In the genomic region with DNA sequence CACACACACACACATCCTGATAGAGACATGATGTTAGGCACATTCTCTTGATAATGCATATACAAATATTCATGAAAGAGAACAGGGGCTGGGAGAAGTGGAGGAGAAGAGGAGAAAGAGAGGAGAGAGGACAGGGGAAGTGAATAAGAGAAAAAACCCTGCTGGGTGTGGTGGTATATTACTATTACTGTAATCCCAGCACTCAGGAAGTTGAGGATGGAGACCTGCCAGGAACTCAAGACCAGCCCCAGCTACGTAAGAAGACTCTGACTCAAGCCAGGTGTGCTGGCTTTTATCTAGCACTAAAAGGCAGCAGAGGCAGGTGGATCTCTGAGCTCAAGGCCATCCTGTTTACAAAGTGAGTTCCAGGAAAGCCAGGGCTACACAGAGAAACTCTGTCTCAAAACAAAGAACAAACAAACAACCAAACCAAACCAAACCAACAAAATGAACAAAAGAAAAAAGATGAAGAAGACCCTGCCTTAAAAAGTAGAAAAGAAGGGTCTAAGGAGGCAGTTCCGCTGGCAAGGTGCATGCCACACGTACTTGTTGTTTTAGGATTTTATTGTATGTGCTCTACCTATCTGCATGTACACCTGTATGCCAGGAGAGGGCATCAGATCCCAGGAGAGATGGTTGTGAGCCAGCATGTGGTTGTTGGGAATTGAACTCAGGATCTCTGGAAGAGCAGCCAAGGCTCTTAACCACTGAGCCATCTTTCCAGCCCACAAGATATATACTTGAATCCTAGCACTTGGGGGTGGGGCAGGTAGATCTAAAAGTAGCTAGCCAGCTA, we compare ENCODE assay signal across 11 mouse cellular contexts. TPM values are rescaled to one million over a fixed set of nuclear protein-coding genes. Genes with fewer than 3 reads are reported as not detected.
DNase-seq lines count a peak whose midpoint lies in the region; ATAC-seq and TF ChIP-seq lines count a peak whose summit lies in the region.
"Had no signal": no experiment of that assay in that cellular context is flagged by ENCODE, and none has a peak within 500 bp of the region (broad histone marks: within the 10 kb centered on the region; RNA-seq: fewer than 3 reads in every experiment).

No protein-coding gene starts in this region.

- no peaks in the 10 kb centered on the region for H3K27me3 ChIP-seq in kidney, adult 2 months (replicated peaks; ENCODE audit: control insufficient read depth, insufficient read depth, low read length)
- H3K27me3 ChIP-seq in forebrain, embryonic 16.5 days (replicated peaks; ENCODE audit: control insufficient read depth, insufficient read depth, low read length) = no peaks in the 10 kb centered on the region
- no peaks in the 10 kb centered on the region for H3K27me3 ChIP-seq in midbrain, embryonic 12.5 days

- peak; percentile 34 for TF ChIP-seq CTCF in kidney, adult 2 months (conservative IDR thresholded peaks at IDR 0.05; ENCODE audit: insufficient read depth, insufficient read length, low read depth, low read length)

- H3K4me1 ChIP-seq in kidney, adult 2 months (ENCODE audit: control insufficient read depth, insufficient read depth, low read length) = no peaks in the 10 kb centered on the region; the same call in 1 of the 2 replicates
- H3K4me1 ChIP-seq in forebrain, embryonic 16.5 days (replicated peaks; ENCODE audit: control insufficient read depth, insufficient read depth, low read length) = peaks cover 14% of the 10 kb centered on the region
- H3K4me1 ChIP-seq in midbrain, embryonic 12.5 days = peaks cover 15% of the 10 kb centered on the region

- no peak overlapping the region; the same call in 1 of the 2 replicates for H3K9ac ChIP-seq in forebrain, embryonic 16.5 days (replicated peaks; ENCODE audit: low read depth, low read length)
- no peak overlapping the region for H3K9ac ChIP-seq in midbrain, embryonic 12.5 days (replicated peaks)

- no peaks in the 10 kb centered on the region for H3K36me3 ChIP-seq in kidney, adult 2 months (ENCODE audit: control insufficient read depth, insufficient read depth, low read length)
- H3K36me3 ChIP-seq in forebrain, embryonic 16.5 days (ENCODE audit: control insufficient read depth, insufficient read depth) = no peaks in the 10 kb centered on the region
- H3K36me3 ChIP-seq in midbrain, embryonic 12.5 days = no peaks in the 10 kb centered on the region
- H3K36me3 ChIP-seq: G1E had no signal

- H3K9me3 ChIP-seq in forebrain, embryonic 16.5 days (ENCODE audit: control insufficient read depth, low read length) = no peaks in the 10 kb centered on the region
- no peaks in the 10 kb centered on the region for H3K9me3 ChIP-seq in midbrain, embryonic 12.5 days
- H3K9me3 ChIP-seq: G1E had no signal

- H3K27ac ChIP-seq in kidney, adult 2 months (ENCODE audit: insufficient read depth, low read depth, low read length) = peak overlapping the region; percentile 52; the same call in 1 of the 2 replicates
- peak overlapping the region; percentile 94 for H3K27ac ChIP-seq in forebrain, embryonic 16.5 days (ENCODE audit: low read length)
- H3K27ac ChIP-seq in midbrain, embryonic 12.5 days (replicated peaks) = peak overlapping the region; percentile 54

- DNase-seq in kidney, adult 2 months = no peak
- no peak for DNase-seq in kidney, adult 11 months
- peak; percentile 73 for DNase-seq in NIH3T3 (ENCODE audit: low read depth)
- DNase-seq in thymus, adult 18-20 months = no peak
- DNase-seq in left cerebral cortex, postnatal 25 days (ENCODE audit: low spot score in 2 of 2) = no peak
- no peak for DNase-seq in right cerebral cortex, postnatal 36 days (ENCODE audit: low spot score in 2 of 2)
- DNase-seq: right cerebral cortex, postnatal 14 days had no signal

- TF ChIP-seq POLR2A in kidney, adult 2 months (IDR thresholded peaks at IDR 0.05; ENCODE audit: low read depth, low read length) = no peak

- 82% methylated on average over 3 of the region's 3 CpGs for WGBS in kidney, adult 2 months
- 74% methylated on average over 3 of the region's 3 CpGs for WGBS in forebrain, embryonic 16.5 days
- 88% methylated on average over 3 of the region's 3 CpGs for whole genome bisulfite sequencing in midbrain, embryonic 12.5 days

- intact Hi-C loops in left cerebral cortex, postnatal 25 days (cut with DNase I) = no loop called here

- no peak overlapping the region for H3K4me3 ChIP-seq in kidney, adult 2 months (ENCODE audit: insufficient read depth, low read depth, low read length)
- no peak overlapping the region for H3K4me3 ChIP-seq in forebrain, embryonic 16.5 days (replicated peaks; ENCODE audit: low read length)
- no peak overlapping the region for H3K4me3 ChIP-seq in midbrain, embryonic 12.5 days
- H3K4me3 ChIP-seq: erythroblast, embryonic 14.5 days had no signal

- no peak for ATAC-seq in forebrain, embryonic 16.5 days
- ATAC-seq in midbrain, embryonic 12.5 days (ENCODE audit: low FRiP score, low read depth) = no peak

- H3K4me2 ChIP-seq in forebrain, embryonic 16.5 days (ENCODE audit: low read length) = peak overlapping the region; percentile 54
- peak overlapping the region; percentile 50 for H3K4me2 ChIP-seq in midbrain, embryonic 12.5 days (replicated peaks)

RNA-seq across cellular contexts. Expression of a gene that starts 6.3 kb away (rescaled TPM):
- polyA plus RNA-seq in kidney, adult 2 months (2012; rRNA removed) = 58.9 and 67.7 TPM in 2 replicates
- 111 and 114 TPM in 2 replicates for polyA plus RNA-seq in forebrain, embryonic 16.5 days (2015; fragmentation: Nextera tagmentation; extraction: Ambion mirVana)
- 72.1 and 80.6 TPM in 2 replicates for polyA plus RNA-seq in midbrain, embryonic 12.5 days (2016; fragmentation: Nextera tagmentation; extraction: Ambion mirVana)
- total RNA-seq in left cerebral cortex, postnatal 25 days (2021) = 10 to 100 TPM; 58.1 to 63.6 TPM

RNA-seq across cellular contexts. Expression of a gene that starts 12.7 kb away (rescaled TPM):
- polyA plus RNA-seq in kidney, adult 2 months (2012; rRNA removed) = 374 and 559 TPM in 2 replicates
- polyA plus RNA-seq in forebrain, embryonic 16.5 days (2015; fragmentation: Nextera tagmentation; extraction: Ambion mirVana) = 212 and 232 TPM in 2 replicates
- polyA plus RNA-seq in midbrain, embryonic 12.5 days (2016; fragmentation: Nextera tagmentation; extraction: Ambion mirVana) = 224 and 226 TPM in 2 replicates
- total RNA-seq in left cerebral cortex, postnatal 25 days (2021) = 100 to 1,000 TPM; 258 to 278 TPM

RNA-seq across cellular contexts. Expression of a gene that starts 13.6 kb away (rescaled TPM):
- polyA plus RNA-seq in kidney, adult 2 months (2012; rRNA removed) = 1.2 and 1.5 TPM in 2 replicates
- polyA plus RNA-seq in forebrain, embryonic 16.5 days (2015; fragmentation: Nextera tagmentation; extraction: Ambion mirVana) = 7.2 and 7.6 TPM in 2 replicates
- 8.2 and 9.2 TPM in 2 replicates for polyA plus RNA-seq in midbrain, embryonic 12.5 days (2016; fragmentation: Nextera tagmentation; extraction: Ambion mirVana)
- total RNA-seq in left cerebral cortex, postnatal 25 days (2021) = 10 to 100 TPM; 10.9 to 12.8 TPM
- polyA plus RNA-seq: erythroblast, embryonic 14.5 days had no signal

RNA-seq across cellular contexts. Expression of a gene that starts 17.1 kb away (rescaled TPM):
- 51.5 and 63.2 TPM in 2 replicates for polyA plus RNA-seq in kidney, adult 2 months (2012; rRNA removed)
- polyA plus RNA-seq in forebrain, embryonic 16.5 days (2015; fragmentation: Nextera tagmentation; extraction: Ambion mirVana) = 47.6 and 49.2 TPM in 2 replicates
- polyA plus RNA-seq in midbrain, embryonic 12.5 days (2016; fragmentation: Nextera tagmentation; extraction: Ambion mirVana) = 61.4 and 61.5 TPM in 2 replicates
- total RNA-seq in left cerebral cortex, postnatal 25 days (2021) = 10 to 100 TPM; 19.9 to 29.4 TPM

RNA-seq across cellular contexts. Expression of a gene that starts 23.9 kb away (rescaled TPM):
- 47.8 and 53.4 TPM in 2 replicates for polyA plus RNA-seq in kidney, adult 2 months (2012; rRNA removed)
- 126 and 130 TPM in 2 replicates for polyA plus RNA-seq in forebrain, embryonic 16.5 days (2015; fragmentation: Nextera tagmentation; extraction: Ambion mirVana)
- polyA plus RNA-seq in midbrain, embryonic 12.5 days (2016; fragmentation: Nextera tagmentation; extraction: Ambion mirVana) = 113 and 119 TPM in 2 replicates
- 10 to 100 TPM; 59.6 to 64.1 TPM for total RNA-seq in left cerebral cortex, postnatal 25 days (2021)
